Mouse (Mus musculus): ENCODE results near the gene Ttc25. TPM values are rescaled to one million over a fixed set of nuclear protein-coding genes. Genes with fewer than 3 reads are reported as not detected.
"Not testable (repeated sequence)": the region's sequence is repeated elsewhere in the genome, so short reads cannot be mapped to it uniquely, and the experiment has no call there.

The Ttc25 gene
- polyA plus RNA-seq, 1 experiment from 2014 or later: 0.72 TPM

DNA sequence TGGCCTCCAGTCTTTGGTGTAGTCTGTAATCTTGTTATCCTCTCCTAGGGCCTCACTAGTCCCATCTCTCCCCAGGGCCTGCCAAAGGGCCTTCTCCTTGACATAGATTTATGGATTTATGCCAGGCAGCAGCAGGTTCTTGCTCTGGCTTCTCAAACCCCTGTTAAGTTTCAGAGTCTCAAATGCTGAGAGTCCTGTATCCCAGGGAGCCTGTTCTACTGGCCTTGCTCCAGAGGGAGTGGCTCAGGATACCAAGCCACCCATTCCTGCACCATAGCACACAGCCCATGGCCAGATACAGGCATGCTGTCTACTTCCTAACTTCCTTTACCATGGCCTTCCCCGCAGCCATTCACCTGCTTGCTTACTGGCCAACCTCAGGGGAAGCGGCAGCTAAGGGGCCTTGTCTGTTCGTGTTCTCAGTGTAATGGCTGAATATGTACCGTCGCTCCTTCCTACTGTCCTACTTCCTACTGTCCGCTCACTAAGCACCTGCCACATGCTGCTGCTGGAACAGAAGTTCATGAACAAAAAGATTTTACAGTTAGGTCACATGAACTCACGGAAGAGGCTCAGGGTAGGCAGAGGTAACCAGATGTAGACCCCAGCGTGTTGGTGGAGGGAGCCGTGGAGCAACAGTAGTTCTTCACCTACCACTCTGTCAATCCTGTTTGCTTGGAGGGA lies 33.9 kb downstream of the Ttc25 start:
- 94% methylated on average over 9 of the region's 9 CpGs for WGBS
- Histone ChIP-seq H3K36me3 (ENCODE audit: insufficient read depth, low read length) (peaks cover 35% of the 10 kb centered on the region), H3K27me3 (ENCODE audit: insufficient read depth, low read length) (no peaks in the 10 kb centered on the region)

DNA sequence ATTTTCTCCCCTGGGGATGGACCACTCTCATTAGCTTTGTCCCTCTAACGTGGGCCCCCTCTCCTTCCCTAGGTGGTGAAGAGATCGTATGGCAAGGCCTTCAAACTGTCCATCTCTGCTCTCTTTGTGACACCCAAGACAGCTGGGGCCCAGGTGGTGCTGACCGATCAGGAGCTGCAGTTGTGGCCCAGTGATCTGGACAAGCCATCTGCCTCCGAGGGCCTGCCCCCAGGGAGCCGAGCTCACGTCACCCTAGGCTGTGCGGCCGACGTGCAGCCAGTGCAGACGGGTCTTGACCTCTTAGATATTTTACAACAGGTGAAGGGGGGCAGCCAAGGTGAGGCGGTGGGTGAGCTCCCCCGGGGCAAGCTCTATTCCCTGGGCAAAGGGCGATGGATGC lies 34.9 kb downstream of the Ttc25 start:
- Histone ChIP-seq H3K36me3 (ENCODE audit: insufficient read depth, low read length) (peaks cover 46% of the 10 kb centered on the region), H3K4me1 (replicated peaks; ENCODE audit: insufficient read depth, low read length) (no peaks in the 10 kb centered on the region), H3K9me3 (replicated peaks; ENCODE audit: low read length) (no peaks in the 10 kb centered on the region), H3K4me3 (replicated peaks; ENCODE audit: low read depth, low read length) (no peak overlapping the region), H3K9ac (ENCODE audit: low read depth, low read length) (no peak overlapping the region), H3K4me2 (ENCODE audit: low read length) (no peak overlapping the region), H3K27me3 (ENCODE audit: insufficient read depth, low read length) (no peaks in the 10 kb centered on the region), H3K27ac (no peak overlapping the region)
- DNase-seq (ENCODE audit: low spot score): no peak
- no peak for ATAC-seq (replicated peaks; ENCODE audit: low FRiP score, low read depth)
- no peak for TF ChIP-seq CTCF (IDR thresholded peaks at IDR 0.05; ENCODE audit: low read depth)
- WGBS: 58% methylated on average over 13 of the region's 13 CpGs

More for the DNA sequence above, 33.9 kb downstream of the Ttc25 start:
- H3K27ac ChIP-seq: no peak overlapping the region
- ATAC-seq (replicated peaks; ENCODE audit: low FRiP score, low read depth) (no peak), DNase-seq (ENCODE audit: low spot score) (no peak)
- no peak overlapping the region for H3K4me3 ChIP-seq (replicated peaks; ENCODE audit: low read depth, low read length)
- H3K4me2 ChIP-seq (ENCODE audit: low read length): no peak overlapping the region
- no peaks in the 10 kb centered on the region for H3K9me3 ChIP-seq (replicated peaks; ENCODE audit: low read length)
- H3K4me1 ChIP-seq (replicated peaks; ENCODE audit: insufficient read depth, low read length): no peaks in the 10 kb centered on the region
- TF ChIP-seq CTCF (IDR thresholded peaks at IDR 0.05; ENCODE audit: low read depth): no peak
- H3K9ac ChIP-seq (ENCODE audit: low read depth, low read length): no peak overlapping the region

DNA sequence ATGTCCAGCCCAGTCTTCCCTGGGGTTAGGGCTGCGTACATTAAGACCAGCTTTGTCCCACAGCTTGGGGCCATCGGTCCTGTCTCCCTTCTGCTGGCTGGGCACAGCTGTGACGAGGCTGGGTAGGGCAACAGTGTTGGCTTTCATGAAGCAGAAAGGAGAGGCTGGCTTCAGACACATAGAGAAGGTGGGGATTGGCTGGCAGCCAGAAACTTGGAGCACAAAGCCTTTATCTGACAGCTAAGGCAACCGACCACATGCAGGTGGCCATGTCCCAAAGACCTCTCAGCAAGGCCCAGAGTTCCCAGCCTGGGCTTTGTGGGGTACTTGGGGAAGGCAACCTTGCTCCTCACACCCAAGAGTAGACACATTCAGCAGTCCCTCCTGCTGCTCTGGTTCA lies 36.3 kb downstream of the Ttc25 start:
- Histone ChIP-seq H3K4me1 (replicated peaks; ENCODE audit: insufficient read depth, low read length) (no peaks in the 10 kb centered on the region), H3K27me3 (ENCODE audit: insufficient read depth, low read length) (no peaks in the 10 kb centered on the region), H3K4me3 (replicated peaks; ENCODE audit: low read depth, low read length) (no peak overlapping the region), H3K9ac (ENCODE audit: low read depth, low read length) (no peak overlapping the region), H3K27ac (no peak overlapping the region), H3K9me3 (replicated peaks; ENCODE audit: low read length) (no peaks in the 10 kb centered on the region), H3K36me3 (ENCODE audit: insufficient read depth, low read length) (peaks cover 60% of the 10 kb centered on the region), H3K4me2 (ENCODE audit: low read length) (no peak overlapping the region)
- ATAC-seq (replicated peaks; ENCODE audit: low FRiP score, low read depth) (0 out of 2 replicates have a peak, but pooled peaks have one; percentile 21), DNase-seq (ENCODE audit: low spot score) (no peak)
- WGBS: 42% methylated on average over 4 of the region's 4 CpGs
- TF ChIP-seq CTCF (IDR thresholded peaks at IDR 0.05; ENCODE audit: low read depth): no peak

DNA sequence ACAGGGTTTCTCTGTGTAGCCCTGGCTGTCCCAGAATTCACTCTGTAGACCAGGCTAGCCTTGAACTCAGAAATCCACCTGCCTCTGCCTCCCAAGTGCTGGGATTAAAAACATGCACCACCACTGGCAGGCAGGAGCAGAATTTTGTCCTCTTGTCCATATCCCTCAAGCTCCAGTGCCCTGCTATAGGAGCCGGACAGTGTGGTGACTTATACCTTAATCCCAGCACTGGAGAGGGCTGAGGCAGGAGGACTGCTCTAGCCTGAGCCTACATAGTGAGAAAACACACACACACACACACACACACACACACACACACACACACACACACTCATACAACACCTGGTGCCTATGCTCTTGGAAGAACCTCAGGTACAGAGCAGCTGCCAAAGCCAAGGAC lies 37.0 kb downstream of the Ttc25 start:
- ATAC-seq (replicated peaks; ENCODE audit: low FRiP score, low read depth); H3K4me1 ChIP-seq (replicated peaks; ENCODE audit: insufficient read depth, low read length); H3K4me2 ChIP-seq (ENCODE audit: low read length); H3K27ac ChIP-seq; H3K9me3 ChIP-seq (replicated peaks; ENCODE audit: low read length); H3K9ac ChIP-seq (ENCODE audit: low read depth, low read length); DNase-seq (ENCODE audit: low spot score); H3K4me3 ChIP-seq (replicated peaks; ENCODE audit: low read depth, low read length); H3K27me3 ChIP-seq (ENCODE audit: insufficient read depth, low read length): not testable (repeated sequence)
- whole genome bisulfite sequencing: 92% methylated on average over 1 of the region's 1 CpGs
- peaks cover 66% of the 10 kb centered on the region for H3K36me3 ChIP-seq (ENCODE audit: insufficient read depth, low read length)

DNA sequence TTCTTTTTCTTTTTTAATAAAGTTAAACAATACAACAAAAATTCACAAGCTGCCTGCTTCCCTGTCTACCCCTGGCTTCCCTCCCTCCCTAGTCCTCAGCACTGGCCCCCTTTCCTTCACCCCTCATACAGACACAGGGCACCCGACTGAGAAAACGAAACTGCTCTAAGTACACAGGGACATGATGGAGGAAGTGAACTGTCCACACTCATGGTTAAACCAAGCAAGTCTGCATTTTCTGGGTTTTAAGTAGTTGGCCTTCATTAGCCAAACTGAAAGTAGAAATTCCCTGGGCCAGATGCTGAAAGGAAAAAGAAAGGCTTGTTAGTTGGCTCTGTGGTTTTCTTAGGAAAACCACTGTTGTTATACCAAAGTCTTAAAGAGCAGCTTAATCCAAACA lies 37.4 kb downstream of the Ttc25 start:
- Histone ChIP-seq H3K4me3 (replicated peaks; ENCODE audit: low read depth, low read length) (no peak overlapping the region), H3K27me3 (ENCODE audit: insufficient read depth, low read length) (no peaks in the 10 kb centered on the region), H3K27ac (no peak overlapping the region), H3K36me3 (ENCODE audit: insufficient read depth, low read length) (peaks cover 70% of the 10 kb centered on the region), H3K9me3 (replicated peaks; ENCODE audit: low read length) (no peaks in the 10 kb centered on the region), H3K4me1 (replicated peaks; ENCODE audit: insufficient read depth, low read length) (no peaks in the 10 kb centered on the region), H3K9ac (ENCODE audit: low read depth, low read length) (no peak overlapping the region), H3K4me2 (ENCODE audit: low read length) (no peak overlapping the region)
- DNase-seq (ENCODE audit: low spot score): no peak
- WGBS: 87% methylated on average over 2 of the region's 2 CpGs
- TF ChIP-seq CTCF (IDR thresholded peaks at IDR 0.05; ENCODE audit: low read depth): no peak
- no peak for ATAC-seq (replicated peaks; ENCODE audit: low FRiP score, low read depth)

DNA sequence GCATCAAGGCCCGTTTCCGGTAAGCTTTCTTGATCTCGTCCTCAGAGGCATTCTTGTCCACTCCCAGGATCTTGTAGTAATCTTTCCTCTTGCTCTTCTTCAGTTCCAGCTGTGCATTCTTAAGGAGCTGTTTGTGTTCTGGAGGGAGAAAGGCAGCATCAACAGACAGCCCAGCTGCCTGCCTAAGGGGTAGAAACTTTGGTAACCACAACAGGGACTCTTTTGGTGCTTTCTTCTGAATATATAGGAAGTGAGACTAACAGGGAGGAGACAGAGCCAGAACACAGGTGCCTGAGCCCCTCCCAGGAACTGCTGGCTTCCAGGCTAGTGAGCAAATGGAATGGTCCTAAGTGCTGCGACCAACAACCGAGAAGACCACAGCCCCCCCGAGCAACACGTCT lies 39.2 kb downstream of the Ttc25 start:
- ATAC-seq (replicated peaks; ENCODE audit: low FRiP score, low read depth) (no peak), DNase-seq (ENCODE audit: low spot score) (no peak)
- Histone ChIP-seq H3K27ac (no peak overlapping the region), H3K36me3 (ENCODE audit: insufficient read depth, low read length) (peaks cover 79% of the 10 kb centered on the region), H3K4me2 (ENCODE audit: low read length) (no peak overlapping the region), H3K4me1 (replicated peaks; ENCODE audit: insufficient read depth, low read length) (no peaks in the 10 kb centered on the region), H3K9me3 (replicated peaks; ENCODE audit: low read length) (no peaks in the 10 kb centered on the region), H3K27me3 (ENCODE audit: insufficient read depth, low read length) (no peaks in the 10 kb centered on the region), H3K4me3 (replicated peaks; ENCODE audit: low read depth, low read length) (no peak overlapping the region), H3K9ac (ENCODE audit: low read depth, low read length) (no peak overlapping the region)
- no peak for TF ChIP-seq CTCF (IDR thresholded peaks at IDR 0.05; ENCODE audit: low read depth)
- 92% methylated on average over 7 of the region's 7 CpGs for WGBS

DNA sequence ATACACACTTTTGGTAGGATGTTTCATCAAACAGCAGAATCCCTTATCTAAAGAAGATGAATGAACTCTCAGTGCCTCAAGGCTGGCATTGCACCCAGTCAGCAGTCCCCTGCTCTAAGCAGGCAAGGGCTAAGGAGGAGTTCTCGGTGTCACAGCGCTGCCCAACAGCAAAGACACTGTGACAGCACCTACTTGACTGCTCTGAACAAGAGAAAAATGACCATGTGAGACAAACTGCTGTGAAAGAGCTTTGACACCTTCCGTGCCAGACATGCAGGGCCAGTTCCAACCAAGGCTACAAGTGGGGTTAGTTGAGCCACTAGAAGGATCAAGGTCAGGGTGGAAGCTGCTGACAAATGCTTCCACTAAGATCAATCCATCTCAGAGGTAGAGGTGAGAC lies 39.7 kb downstream of the Ttc25 start:
- Histone ChIP-seq H3K4me2 (ENCODE audit: low read length) (no peak overlapping the region), H3K27me3 (ENCODE audit: insufficient read depth, low read length) (no peaks in the 10 kb centered on the region), H3K9me3 (replicated peaks; ENCODE audit: low read length) (no peaks in the 10 kb centered on the region), H3K4me1 (replicated peaks; ENCODE audit: insufficient read depth, low read length) (no peaks in the 10 kb centered on the region), H3K9ac (ENCODE audit: low read depth, low read length) (no peak overlapping the region), H3K27ac (no peak overlapping the region), H3K36me3 (ENCODE audit: insufficient read depth, low read length) (peaks cover 84% of the 10 kb centered on the region), H3K4me3 (replicated peaks; ENCODE audit: low read depth, low read length) (no peak overlapping the region)
- no peak for TF ChIP-seq CTCF (IDR thresholded peaks at IDR 0.05; ENCODE audit: low read depth)
- WGBS: 96% methylated on average over 3 of the region's 3 CpGs
- ATAC-seq (replicated peaks; ENCODE audit: low FRiP score, low read depth): no peak
- DNase-seq (ENCODE audit: low spot score): no peak
